In genomic region chr13:30972102-30972501, GRCm38 (mm10) we compare ENCODE assay signal across 12 mouse cellular contexts. TPM values are rescaled to one million over a fixed set of nuclear protein-coding genes. Genes with fewer than 3 reads are reported as not detected.
DNase-seq lines count a peak whose midpoint lies in the region; ATAC-seq and TF ChIP-seq lines count a peak whose summit lies in the region.
"Had no signal": no experiment of that assay in that cellular context is flagged by ENCODE, and none has a peak within 500 bp of the region (broad histone marks: within the 10 kb centered on the region; RNA-seq: fewer than 3 reads in every experiment).

No protein-coding gene starts in this region.

- H3K27ac ChIP-seq in heart, embryonic 16.5 days (ENCODE audit: low read length): no peak overlapping the region
- no peak overlapping the region for H3K27ac ChIP-seq in heart, embryonic 10.5 days
- no peak overlapping the region for H3K27ac ChIP-seq in liver, embryonic 14.5 days
- H3K27ac ChIP-seq in stomach, postnatal 0 days (replicated peaks): no peak overlapping the region
- H3K27ac ChIP-seq in forebrain, embryonic 14.5 days (ENCODE audit: low read depth, low read length): no peak overlapping the region
- H3K27ac ChIP-seq in left cerebral cortex, adult 2 months: no peak overlapping the region
- H3K27ac ChIP-seq: forebrain, embryonic 12.5 days; heart, embryonic 13.5 days; midbrain, embryonic 10.5 days had no signal

- 83% methylated on average over 2 of the region's 2 CpGs for WGBS in heart, embryonic 16.5 days
- WGBS in heart, embryonic 10.5 days: 79% methylated on average over 2 of the region's 2 CpGs
- 34% methylated on average over 2 of the region's 2 CpGs for WGBS in liver, embryonic 14.5 days (ENCODE audit: insufficient replicate concordance)
- 85% methylated on average over 2 of the region's 2 CpGs for WGBS in stomach, postnatal 0 days
- WGBS in forebrain, embryonic 14.5 days: 91% methylated on average over 2 of the region's 2 CpGs

- ATAC-seq in heart, embryonic 16.5 days (replicated peaks; ENCODE audit: extremely low read depth, insufficient read depth, low FRiP score): no peak
- no peak for ATAC-seq in liver, embryonic 14.5 days (ENCODE audit: insufficient read depth)
- ATAC-seq in stomach, postnatal 0 days (ENCODE audit: low FRiP score, low TSS enrichment): no peak
- ATAC-seq in forebrain, embryonic 14.5 days: no peak

- H3K4me2 ChIP-seq in heart, embryonic 16.5 days (ENCODE audit: low read depth, low read length): peak overlapping the region; percentile 29; the same call in 1 of the 2 replicates
- H3K4me2 ChIP-seq in liver, embryonic 14.5 days (ENCODE audit: low read depth): peak overlapping the region; percentile 41
- no peak overlapping the region for H3K4me2 ChIP-seq in stomach, postnatal 0 days (replicated peaks; ENCODE audit: low read depth)
- H3K4me2 ChIP-seq in forebrain, embryonic 14.5 days (ENCODE audit: low read length): no peak overlapping the region
- H3K4me2 ChIP-seq: forebrain, embryonic 12.5 days had no signal

- no peak for DNase-seq in heart, embryonic 10.5 days (ENCODE audit: low spot score)
- DNase-seq in T-cell, adult 2 months (ENCODE audit: low spot score): peak; percentile 82
- DNase-seq in liver, embryonic 14.5 days (ENCODE audit: low read depth in 3 of 3, low spot score in 3 of 3): peak in 1 of 3 experiments; percentile 17
- no peak for DNase-seq in stomach, postnatal 0 days (ENCODE audit: low spot score)
- no peak for DNase-seq in forebrain, embryonic 14.5 days (ENCODE audit: low spot score)
- DNase-seq in yolk sac, embryonic 10.5 days (ENCODE audit: low spot score): no peak
- no peak for DNase-seq in left cerebral cortex, adult 2 months (ENCODE audit: extremely low spot score in 1 of 2, low spot score in 2 of 2)
- DNase-seq: right cerebral cortex, postnatal 25 days had no signal

- H3K36me3 ChIP-seq in heart, embryonic 16.5 days (ENCODE audit: control insufficient read depth, insufficient read depth): no peaks in the 10 kb centered on the region
- no peaks in the 10 kb centered on the region for H3K36me3 ChIP-seq in heart, embryonic 10.5 days
- H3K36me3 ChIP-seq in liver, embryonic 14.5 days (replicated peaks; ENCODE audit: control insufficient read depth, insufficient read depth, low read depth): no peaks in the 10 kb centered on the region
- H3K36me3 ChIP-seq in stomach, postnatal 0 days (ENCODE audit: control insufficient read depth, insufficient read depth, low read length): no peaks in the 10 kb centered on the region
- no peaks in the 10 kb centered on the region for H3K36me3 ChIP-seq in forebrain, embryonic 14.5 days (ENCODE audit: control insufficient read depth, insufficient read depth, low read length)
- H3K36me3 ChIP-seq: forebrain, embryonic 12.5 days; heart, embryonic 13.5 days; midbrain, embryonic 10.5 days had no signal

- H3K4me1 ChIP-seq in heart, embryonic 16.5 days (ENCODE audit: control insufficient read depth, insufficient read depth, low read length): peaks cover 17% of the 10 kb centered on the region
- H3K4me1 ChIP-seq in heart, embryonic 10.5 days: peaks cover 22% of the 10 kb centered on the region
- H3K4me1 ChIP-seq in liver, embryonic 14.5 days (replicated peaks; ENCODE audit: control insufficient read depth in 2 of 2, insufficient read depth in 2 of 2, low read length in 1 of 2): peaks cover 6 to 23% of the 10 kb centered on the region in 2 experiments
- 0 out of 2 replicates have a peak, but pooled peaks cover 2% of the 10 kb centered on the region for H3K4me1 ChIP-seq in stomach, postnatal 0 days (replicated peaks; ENCODE audit: control insufficient read depth, insufficient read depth)
- peaks cover 9% of the 10 kb centered on the region; the same call in 1 of the 2 replicates for H3K4me1 ChIP-seq in forebrain, embryonic 14.5 days (ENCODE audit: control insufficient read depth, insufficient read depth, low read length)

- no peak for TF ChIP-seq EP300 in liver, embryonic 14.5 days (IDR thresholded peaks at IDR 0.05; ENCODE audit: low read depth)
- TF ChIP-seq EP300 in stomach, postnatal 0 days (optimal IDR thresholded peaks at IDR 0.05): no peak

- H3K4me3 ChIP-seq in heart, embryonic 16.5 days (ENCODE audit: low read length): no peak overlapping the region
- H3K4me3 ChIP-seq in heart, embryonic 10.5 days: no peak overlapping the region
- peak overlapping the region in 1 of 2 experiments; percentile 10; a peak in 1 of 4 replicates for H3K4me3 ChIP-seq in liver, embryonic 14.5 days (ENCODE audit: insufficient read depth in 1 of 2, low read depth in 2 of 2, low read length in 2 of 2)
- H3K4me3 ChIP-seq in stomach, postnatal 0 days (ENCODE audit: low read depth, low read length): no peak overlapping the region
- no peak overlapping the region for H3K4me3 ChIP-seq in forebrain, embryonic 14.5 days (ENCODE audit: low read depth, low read length)
- no peak overlapping the region for H3K4me3 ChIP-seq in left cerebral cortex, adult 2 months
- H3K4me3 ChIP-seq: forebrain, embryonic 12.5 days; heart, embryonic 13.5 days had no signal

- H3K27me3 ChIP-seq in heart, embryonic 16.5 days (ENCODE audit: control insufficient read depth, insufficient read depth, low read length): no peaks in the 10 kb centered on the region
- no peaks in the 10 kb centered on the region for H3K27me3 ChIP-seq in heart, embryonic 10.5 days (ENCODE audit: insufficient read depth, poor library complexity, severe bottlenecking)
- H3K27me3 ChIP-seq in liver, embryonic 14.5 days (ENCODE audit: control insufficient read depth, insufficient read depth, low read length): no peaks in the 10 kb centered on the region
- H3K27me3 ChIP-seq in stomach, postnatal 0 days (ENCODE audit: control insufficient read depth, insufficient read depth, low read length): no peaks in the 10 kb centered on the region
- H3K27me3 ChIP-seq in forebrain, embryonic 14.5 days (replicated peaks; ENCODE audit: control insufficient read depth, insufficient read depth, low read length): no peaks in the 10 kb centered on the region
- H3K27me3 ChIP-seq: forebrain, embryonic 12.5 days; heart, embryonic 13.5 days had no signal

- intact Hi-C loops in left cerebral cortex, adult 2 months (cut with DNase I): loop anchor here (5.0 to 10.0 kb wide), 2 partner anchors 60 to 307 kb away; no protein-coding TSS in a partner anchor

- no peak overlapping the region for H3K9ac ChIP-seq in heart, embryonic 16.5 days (ENCODE audit: low read length)
- peak overlapping the region; percentile 16 for H3K9ac ChIP-seq in liver, embryonic 14.5 days (replicated peaks)
- H3K9ac ChIP-seq in stomach, postnatal 0 days (ENCODE audit: low read length): no peak overlapping the region
- no peak overlapping the region for H3K9ac ChIP-seq in forebrain, embryonic 14.5 days (ENCODE audit: low read length)
- H3K9ac ChIP-seq: forebrain, embryonic 12.5 days; heart, embryonic 13.5 days had no signal

- no peaks in the 10 kb centered on the region for H3K9me3 ChIP-seq in heart, embryonic 16.5 days (replicated peaks; ENCODE audit: control insufficient read depth, low read length)
- no peaks in the 10 kb centered on the region for H3K9me3 ChIP-seq in heart, embryonic 10.5 days
- H3K9me3 ChIP-seq in liver, embryonic 14.5 days (ENCODE audit: control insufficient read depth, low read length): no peaks in the 10 kb centered on the region
- H3K9me3 ChIP-seq in stomach, postnatal 0 days (ENCODE audit: control insufficient read depth, low read length): no peaks in the 10 kb centered on the region
- no peaks in the 10 kb centered on the region for H3K9me3 ChIP-seq in forebrain, embryonic 14.5 days (replicated peaks; ENCODE audit: control insufficient read depth, low read length)
- H3K9me3 ChIP-seq: forebrain, embryonic 12.5 days; heart, embryonic 13.5 days; midbrain, embryonic 10.5 days had no signal

- 0 out of 2 replicates have a peak, but pooled peaks have one; percentile 16 for TF ChIP-seq CTCF in liver, embryonic 14.5 days (IDR thresholded peaks at IDR 0.05; ENCODE audit: low read depth)
- TF ChIP-seq CTCF in stomach, postnatal 0 days (IDR thresholded peaks at IDR 0.05; ENCODE audit: low read depth): peak; percentile 18; the same call in 1 of the 2 replicates
- TF ChIP-seq CTCF in left cerebral cortex, adult 2 months (IDR thresholded peaks at IDR 0.05): no peak

RNA-seq across cellular contexts. Expression of gene Exoc2, which starts 1.8 kb away (rescaled TPM):
- polyA plus RNA-seq in heart, embryonic 16.5 days (2015; fragmentation: Nextera tagmentation; extraction: Ambion mirVana): 20.9 and 21.8 TPM in 2 replicates
- polyA plus RNA-seq in heart, embryonic 10.5 days (2016; fragmentation: Nextera tagmentation; extraction: Ambion mirVana): 26.4 and 31.0 TPM in 2 replicates
- 4.4 and 7.0 TPM in 2 replicates for polyA plus RNA-seq in liver, embryonic 14.5 days (2012; rRNA removed)
- 13.8 and 14.8 TPM in 2 replicates for polyA plus RNA-seq in liver, embryonic 14.5 days (2014; fragmentation: Nextera tagmentation; extraction: Ambion mirVana)
- polyA plus RNA-seq in stomach, postnatal 0 days (2015; fragmentation: Nextera tagmentation; extraction: Ambion mirVana): 12.7 and 13.2 TPM in 2 replicates
- polyA plus RNA-seq in forebrain, embryonic 14.5 days (2014; fragmentation: Nextera tagmentation; extraction: Ambion mirVana): 54.6 and 63.5 TPM in 2 replicates
- total RNA-seq in left cerebral cortex, adult 2 months (2021): 10 to 100 TPM; 38.7 to 42.0 TPM

RNA-seq across cellular contexts. Expression of gene Gm5447, which starts 1.9 kb away (rescaled TPM):
- 0.16 TPM in 1 of 2 replicates, not detected in the other for polyA plus RNA-seq in heart, embryonic 16.5 days (2015; fragmentation: Nextera tagmentation; extraction: Ambion mirVana)
- polyA plus RNA-seq in heart, embryonic 10.5 days (2016; fragmentation: Nextera tagmentation; extraction: Ambion mirVana): 0.11 TPM in 1 of 2 replicates, not detected in the other
- polyA plus RNA-seq in liver, embryonic 14.5 days (2012; rRNA removed): not detected in 2 replicates
- not detected in 2 replicates for polyA plus RNA-seq in liver, embryonic 14.5 days (2014; fragmentation: Nextera tagmentation; extraction: Ambion mirVana)
- polyA plus RNA-seq in stomach, postnatal 0 days (2015; fragmentation: Nextera tagmentation; extraction: Ambion mirVana): 0.07 TPM in 1 of 2 replicates, not detected in the other
- not detected in 2 replicates for polyA plus RNA-seq in forebrain, embryonic 14.5 days (2014; fragmentation: Nextera tagmentation; extraction: Ambion mirVana)
- under 1 TPM in 1 of 2 experiments, not detected in 1; 0.18 TPM for total RNA-seq in left cerebral cortex, adult 2 months (2021)
- polyA plus RNA-seq: heart, embryonic 13.5 days had no signal

RNA-seq across cellular contexts. Expression of gene Hus1b, which starts 24.5 kb away (rescaled TPM):
- polyA plus RNA-seq in heart, embryonic 16.5 days (2015; fragmentation: Nextera tagmentation; extraction: Ambion mirVana): not detected in 2 replicates
- 0.11 and 0.12 TPM in 2 replicates for polyA plus RNA-seq in heart, embryonic 10.5 days (2016; fragmentation: Nextera tagmentation; extraction: Ambion mirVana)
- polyA plus RNA-seq in liver, embryonic 14.5 days (2012; rRNA removed): 0.06 TPM in 2 replicates
- polyA plus RNA-seq in liver, embryonic 14.5 days (2014; fragmentation: Nextera tagmentation; extraction: Ambion mirVana): not detected in 2 replicates
- not detected in 2 replicates for polyA plus RNA-seq in stomach, postnatal 0 days (2015; fragmentation: Nextera tagmentation; extraction: Ambion mirVana)
- 0.14 TPM in 1 of 2 replicates, not detected in the other for polyA plus RNA-seq in forebrain, embryonic 14.5 days (2014; fragmentation: Nextera tagmentation; extraction: Ambion mirVana)
- 1 to 10 TPM in 1 of 2 experiments, under 1 TPM in 1; 0.38 to 1.4 TPM for total RNA-seq in left cerebral cortex, adult 2 months (2021)
- polyA plus RNA-seq: forebrain, embryonic 12.5 days; heart, embryonic 13.5 days had no signal

Comparison
In these comparisons a context has a peak if more than half of its experiments do, and no peak if none do; other contexts are left out.
1. H3K4me2 ChIP-seq: peak in heart, embryonic 16.5 days (single experiment) and liver, embryonic 14.5 days (single experiment); none in stomach, postnatal 0 days (single experiment) and forebrain, embryonic 14.5 days (single experiment).